Mouse (Mus musculus): ENCODE data around the gene Cbln4.

Cbln4 gene

GRCm38 (mm10) chr2:172043235-172043610 lies at the start of gene Cbln4:
Gene Cbln4, minus strand, starts transcription at chr2:172043466.
- no peak for DNase-seq (ENCODE audit: low read depth)

DNA sequence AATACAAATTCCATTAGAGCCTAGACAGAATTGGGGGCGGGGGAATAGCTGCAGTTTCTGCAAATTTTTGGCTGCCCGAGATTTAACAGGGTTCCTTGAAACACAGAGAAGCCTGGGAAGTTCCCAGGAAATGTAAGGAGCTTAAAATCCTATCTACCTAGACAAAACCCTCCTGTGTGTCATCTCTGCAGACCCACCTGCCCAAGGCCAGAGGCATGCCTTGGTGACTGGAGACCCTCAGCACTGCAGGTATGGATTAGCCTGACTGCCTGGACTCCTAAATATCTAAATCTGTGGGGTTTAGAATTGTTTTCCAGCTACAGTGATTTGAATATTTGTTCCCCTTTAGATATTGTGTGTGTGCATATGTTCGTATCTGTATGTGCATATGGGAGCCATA lies 35.3 kb upstream of the Cbln4 start:
- DNase-seq (ENCODE audit: low read depth), result no peak

DNA sequence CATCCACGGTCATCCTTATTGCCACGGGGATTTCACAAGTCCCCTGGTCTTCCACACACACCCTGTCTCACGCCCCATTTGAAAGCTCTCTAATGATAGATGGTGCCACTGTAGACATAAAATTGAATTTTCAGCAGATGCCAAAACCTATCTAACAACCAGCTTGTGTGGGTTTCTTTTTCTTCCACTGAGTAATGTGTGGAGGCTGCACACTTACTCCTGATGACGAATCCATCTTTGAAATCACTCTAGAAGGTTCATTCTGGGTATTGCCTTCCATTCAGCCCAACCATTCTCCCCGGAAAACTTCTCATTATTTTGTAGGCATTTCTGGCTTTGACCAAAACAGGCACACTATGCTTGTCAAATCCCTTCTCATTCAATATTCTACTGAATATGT lies 33.0 kb upstream of the Cbln4 start:
- no peak for DNase-seq (ENCODE audit: low read depth)

GRCm38 (mm10) chr2:172062876-172063275 lies 19.6 kb upstream of the Cbln4 start:
- no peak for DNase-seq (ENCODE audit: low read depth)

DNA sequence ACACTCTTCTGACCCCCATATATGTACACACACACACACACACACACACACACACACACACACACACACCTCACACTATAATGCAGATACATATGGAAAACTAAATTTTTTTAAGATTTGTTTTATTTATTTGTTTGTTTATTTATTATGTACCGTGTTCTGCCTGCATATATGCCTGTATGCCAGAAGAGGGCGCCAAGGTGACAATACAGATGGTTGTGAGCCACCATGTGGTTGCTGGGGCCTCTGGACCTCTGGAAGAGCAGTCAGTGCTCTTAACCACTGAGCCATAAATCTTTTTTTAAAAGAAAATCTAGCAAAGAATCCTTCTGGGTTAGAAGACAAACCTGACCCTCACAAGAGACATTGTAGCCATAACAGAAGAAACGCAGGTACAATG lies 16.5 kb upstream of the Cbln4 start:
- no peak for DNase-seq (ENCODE audit: low read depth)

DNA sequence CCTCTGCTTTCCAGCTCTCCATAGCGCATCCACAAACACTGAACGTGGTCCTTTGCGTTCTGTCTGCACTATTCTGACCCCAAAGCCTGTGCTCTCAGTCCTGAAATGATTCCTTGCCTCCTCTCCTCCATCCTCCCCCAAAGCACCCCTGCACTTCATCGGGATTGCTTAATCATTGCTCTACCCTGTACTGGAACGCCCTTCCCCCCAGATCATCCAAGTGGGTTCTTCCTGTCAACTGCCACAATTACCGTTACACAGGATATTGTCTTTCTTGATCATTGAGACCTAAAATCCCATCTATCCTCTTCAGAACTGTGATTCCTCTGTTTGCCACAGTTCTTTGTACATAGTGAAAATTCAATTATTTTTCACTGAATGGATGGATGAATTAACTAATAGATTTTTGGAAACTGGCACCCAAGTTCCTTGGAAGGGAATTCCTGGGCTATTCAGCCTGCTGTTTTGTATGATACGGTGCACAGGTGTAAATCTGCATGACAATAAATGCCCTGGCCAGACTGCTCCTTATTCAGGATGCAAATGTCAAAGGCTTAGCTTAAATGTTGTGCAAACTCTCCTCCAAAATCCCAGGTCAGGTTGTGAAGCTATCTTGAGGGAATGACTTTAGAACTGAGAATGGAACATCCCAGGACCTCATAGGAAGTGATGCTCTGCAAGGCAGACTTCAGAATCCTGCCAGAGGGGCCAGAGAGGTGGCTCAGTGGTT lies 15.8 kb upstream of the Cbln4 start:
- no peak for DNase-seq (ENCODE audit: low read depth)

DNA sequence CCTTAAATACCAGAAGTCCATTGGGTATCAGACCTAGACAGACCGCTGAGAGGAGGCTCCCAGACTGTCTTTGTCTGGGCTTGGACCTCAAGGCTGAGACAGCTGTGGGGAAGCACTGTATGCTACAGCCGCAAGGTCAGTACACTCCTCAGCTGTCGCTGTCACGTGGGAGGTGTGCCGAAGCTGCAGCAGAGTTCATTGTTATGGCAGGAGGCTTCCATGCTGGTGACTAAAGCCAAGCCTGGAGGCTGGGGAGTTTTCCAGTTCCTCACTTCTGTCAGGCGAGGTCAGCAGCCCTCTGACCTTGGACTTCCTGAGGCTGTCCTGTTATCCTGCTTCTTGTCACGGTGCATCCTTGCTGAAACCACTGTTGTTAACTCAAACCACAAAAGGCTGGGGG lies 2.7 kb upstream of the Cbln4 start:
- no peak for DNase-seq (ENCODE audit: low read depth)

GRCm38 (mm10) chr2:172042607-172043234 lies 545 bp downstream of the Cbln4 start:
- no peak for DNase-seq (ENCODE audit: low read depth)

DNA sequence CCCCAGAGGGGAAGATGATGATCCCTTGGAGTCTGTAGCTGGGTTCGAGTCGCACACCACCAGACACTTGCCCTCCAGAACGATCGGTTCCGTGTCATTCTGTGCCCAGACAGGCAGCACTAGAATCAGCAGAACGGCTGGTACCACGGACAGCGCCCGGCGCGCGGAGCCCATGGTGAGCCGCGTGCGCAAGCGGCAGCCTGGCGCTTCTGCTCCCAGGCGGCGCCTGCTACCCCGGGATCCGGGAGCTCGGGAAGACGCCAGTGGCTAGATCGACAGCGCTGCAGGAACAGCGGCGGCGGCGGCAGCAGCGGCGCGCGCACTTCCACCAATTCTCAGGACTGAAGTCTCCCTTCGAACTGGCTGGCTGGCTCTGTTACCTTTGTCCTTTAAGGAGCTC lies 1.1 kb downstream of the Cbln4 start:
- peak; percentile 8 for DNase-seq (ENCODE audit: low read depth)

DNA sequence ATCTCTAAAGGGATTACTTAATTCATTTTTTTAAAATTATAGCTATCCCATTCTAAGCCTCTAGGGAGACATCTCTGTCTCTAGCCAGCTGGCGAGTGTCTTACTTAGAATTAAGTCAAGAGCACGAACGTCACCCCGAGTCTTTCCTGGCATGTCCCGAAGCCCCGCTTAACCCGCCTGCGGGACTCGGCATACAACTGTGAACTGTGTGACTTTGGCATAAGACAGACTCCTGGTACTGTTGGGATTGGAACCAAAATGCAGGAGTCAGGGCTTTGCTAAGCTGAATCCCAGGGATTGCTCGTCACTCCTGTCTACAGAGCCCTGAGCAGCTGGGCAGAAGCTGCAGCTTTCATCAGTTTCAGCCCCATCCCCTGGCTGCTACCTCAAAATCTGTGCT lies 2.4 kb downstream of the Cbln4 start:
- DNase-seq (ENCODE audit: low read depth), result no peak

DNA sequence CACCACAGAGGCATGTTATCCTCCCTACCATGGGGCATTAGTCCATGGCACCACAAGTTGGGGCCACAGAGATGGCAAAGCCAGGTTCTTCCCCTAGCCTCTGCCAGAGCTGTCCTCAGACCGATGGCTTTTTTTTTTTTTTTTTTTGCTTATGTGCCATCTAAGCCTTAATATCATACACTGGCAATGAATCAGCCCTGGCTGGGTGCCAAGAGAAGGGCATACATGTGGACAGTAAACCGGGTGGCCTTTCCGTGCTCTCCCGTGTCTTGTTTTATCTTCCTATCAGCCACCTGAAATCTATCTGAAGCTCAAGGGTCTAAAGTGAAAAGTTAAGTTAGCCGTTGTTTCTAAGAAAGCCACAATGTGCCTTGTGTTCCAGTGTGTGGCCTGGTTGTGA lies 3.7 kb downstream of the Cbln4 start:
- no peak for DNase-seq (ENCODE audit: low read depth)

DNA sequence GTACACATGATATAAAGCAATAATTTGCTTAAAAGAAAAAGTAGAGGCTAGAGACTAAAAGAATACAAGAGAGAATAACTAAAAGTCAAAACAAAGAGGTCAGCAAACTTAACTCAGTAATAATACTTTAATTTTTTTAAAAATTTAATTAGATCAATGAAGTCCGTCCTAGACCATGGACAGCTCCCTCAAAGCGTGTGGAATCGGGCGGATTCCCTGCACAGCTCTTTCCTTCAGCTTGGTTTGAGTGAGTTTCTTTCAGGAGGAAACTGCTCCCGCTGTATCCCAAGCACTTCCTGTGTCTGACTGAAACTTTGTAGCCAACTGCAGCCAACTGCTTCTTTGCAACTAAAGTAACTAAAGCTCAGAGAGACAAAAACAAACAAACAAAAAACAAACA lies 9.0 kb downstream of the Cbln4 start:
- no peak for DNase-seq (ENCODE audit: low read depth)

- DNase-seq (ENCODE audit: low read depth), result no peak
Measured at GRCm38 (mm10) chr2:172025459-172026130, 17.7 kb downstream of the Cbln4 start.

- DNase-seq (ENCODE audit: low read depth), result no peak
Measured at GRCm38 (mm10) chr2:172006726-172007125, 36.5 kb downstream of the Cbln4 start.

DNA sequence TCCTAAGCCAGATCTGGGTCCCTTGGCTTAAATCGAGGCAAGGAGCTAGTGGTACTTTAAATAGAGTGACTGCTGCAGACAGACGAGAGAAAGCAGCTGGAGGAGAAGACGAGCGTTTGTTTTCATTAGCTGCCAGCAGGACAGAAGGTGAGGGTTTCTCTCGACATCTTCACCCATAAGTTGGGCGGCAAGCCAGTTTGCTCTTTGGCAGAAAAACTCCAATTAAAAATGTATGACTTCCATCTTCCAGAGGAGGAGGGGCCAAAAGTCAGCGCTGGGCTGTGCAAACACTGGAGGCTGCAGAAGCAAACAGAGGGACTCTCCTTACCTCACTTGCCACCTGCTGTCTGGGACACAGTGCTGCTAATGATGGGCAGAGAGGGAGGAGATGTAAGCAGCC lies 37.3 kb downstream of the Cbln4 start:
- DNase-seq (ENCODE audit: low read depth), result no peak

DNA sequence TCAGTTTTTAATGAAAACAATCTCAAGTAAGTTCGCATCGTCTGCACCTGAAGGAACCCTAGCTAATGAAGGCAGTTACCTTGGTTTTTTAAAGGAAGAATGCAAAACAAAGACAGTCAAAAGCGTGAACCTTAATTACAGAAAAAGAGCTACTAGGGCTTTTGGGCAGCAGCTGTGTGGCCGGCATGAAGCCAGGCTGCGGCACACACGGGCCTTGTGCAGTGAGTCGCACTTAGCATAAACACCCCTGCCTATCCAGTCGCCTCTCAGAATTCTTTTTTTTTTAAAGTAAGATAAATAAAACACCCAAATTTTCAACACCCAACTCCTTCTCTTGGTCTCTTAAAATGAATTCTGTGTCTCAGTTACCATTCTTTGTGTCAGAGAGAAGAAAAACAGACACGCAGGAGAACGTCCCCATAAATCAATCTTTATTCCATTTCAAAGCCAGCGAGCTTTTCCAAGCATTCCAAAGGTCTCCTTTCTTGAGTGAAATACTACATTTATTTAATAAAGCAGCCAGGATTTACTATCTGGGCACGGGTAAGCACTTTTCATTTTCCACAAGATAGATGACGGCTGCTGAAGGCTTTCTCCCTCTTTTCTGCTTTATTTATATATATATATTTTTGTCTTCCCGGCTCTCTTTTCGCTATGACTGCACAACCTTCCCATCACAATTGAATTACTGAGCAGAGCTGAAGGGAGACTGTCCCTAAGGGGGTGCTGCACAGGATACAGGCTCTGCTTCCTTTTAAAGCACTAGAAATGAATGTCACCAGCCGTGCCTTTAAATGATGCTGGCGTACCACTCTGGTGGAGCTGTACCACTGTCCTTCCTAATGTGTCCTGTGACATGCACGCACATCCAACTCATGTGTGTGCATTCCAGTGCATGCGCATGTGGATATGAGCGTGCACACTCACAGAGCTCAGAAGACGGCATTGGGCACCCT lies 39.0 kb downstream of the Cbln4 start:
- no peak for DNase-seq (ENCODE audit: low read depth)

DNA sequence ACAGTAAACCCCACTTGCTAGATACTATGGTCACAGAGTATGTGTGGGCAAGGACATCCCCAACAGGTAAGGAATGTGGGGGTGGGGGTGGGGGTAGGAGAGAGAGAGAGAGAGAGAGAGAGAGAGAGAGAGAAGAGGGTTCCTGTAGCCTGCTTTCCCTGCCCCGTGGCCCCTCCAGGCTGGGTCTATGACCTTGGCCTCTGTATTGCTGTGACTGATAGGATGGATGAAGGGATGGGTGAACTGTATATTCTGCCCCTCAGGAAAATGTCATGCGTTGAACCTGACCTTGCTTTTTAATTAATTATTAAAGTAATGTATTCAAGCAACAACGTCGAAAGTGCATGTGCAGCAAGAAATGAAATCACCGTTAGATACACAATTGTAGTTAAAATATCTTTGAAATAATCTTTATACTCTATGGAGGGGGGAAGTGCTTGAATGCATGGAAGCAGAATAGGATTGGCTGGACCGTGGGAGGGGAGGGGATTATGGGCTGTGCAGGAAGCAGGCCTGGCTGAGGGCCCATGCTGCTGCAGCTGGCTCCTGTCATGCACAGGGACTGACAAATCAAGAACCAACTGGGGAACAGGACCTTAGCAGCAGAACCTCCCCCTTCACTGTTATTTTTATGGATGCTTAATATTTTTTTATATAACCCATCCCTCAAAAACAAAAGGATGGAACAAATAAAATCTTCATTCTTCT lies 46.1 kb downstream of the Cbln4 start:
- DNase-seq (ENCODE audit: low read depth), result no peak

GRCm38 (mm10) chr2:171994861-171995260 lies 48.4 kb downstream of the Cbln4 start:
- DNase-seq (ENCODE audit: low read depth), result no peak

GRCm38 (mm10) chr2:171994240-171994639 lies 49.0 kb downstream of the Cbln4 start:
- no peak for DNase-seq (ENCODE audit: low read depth)

DNA sequence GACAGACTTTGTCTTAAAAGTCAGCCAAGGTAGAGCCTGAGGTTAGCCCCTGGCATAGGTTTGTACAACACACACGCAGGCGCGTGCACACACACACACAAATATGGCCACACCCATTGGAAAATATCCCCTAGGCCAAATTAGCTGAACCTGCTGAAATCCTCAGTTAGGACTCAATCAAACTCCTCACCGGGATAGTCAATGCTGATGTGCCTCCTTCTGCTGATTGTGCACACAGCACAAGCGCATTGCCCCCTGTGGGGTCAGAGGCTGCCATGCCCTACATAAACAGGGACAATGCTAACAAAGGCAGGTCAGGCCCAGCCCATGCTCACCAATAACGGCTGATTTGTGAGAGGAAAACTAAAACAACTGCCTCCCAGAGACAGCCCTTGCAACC lies 56.6 kb downstream of the Cbln4 start:
- no peak for DNase-seq (ENCODE audit: low read depth)
